Mouse (Mus musculus): ENCODE results near the gene Amfr.

DNA sequence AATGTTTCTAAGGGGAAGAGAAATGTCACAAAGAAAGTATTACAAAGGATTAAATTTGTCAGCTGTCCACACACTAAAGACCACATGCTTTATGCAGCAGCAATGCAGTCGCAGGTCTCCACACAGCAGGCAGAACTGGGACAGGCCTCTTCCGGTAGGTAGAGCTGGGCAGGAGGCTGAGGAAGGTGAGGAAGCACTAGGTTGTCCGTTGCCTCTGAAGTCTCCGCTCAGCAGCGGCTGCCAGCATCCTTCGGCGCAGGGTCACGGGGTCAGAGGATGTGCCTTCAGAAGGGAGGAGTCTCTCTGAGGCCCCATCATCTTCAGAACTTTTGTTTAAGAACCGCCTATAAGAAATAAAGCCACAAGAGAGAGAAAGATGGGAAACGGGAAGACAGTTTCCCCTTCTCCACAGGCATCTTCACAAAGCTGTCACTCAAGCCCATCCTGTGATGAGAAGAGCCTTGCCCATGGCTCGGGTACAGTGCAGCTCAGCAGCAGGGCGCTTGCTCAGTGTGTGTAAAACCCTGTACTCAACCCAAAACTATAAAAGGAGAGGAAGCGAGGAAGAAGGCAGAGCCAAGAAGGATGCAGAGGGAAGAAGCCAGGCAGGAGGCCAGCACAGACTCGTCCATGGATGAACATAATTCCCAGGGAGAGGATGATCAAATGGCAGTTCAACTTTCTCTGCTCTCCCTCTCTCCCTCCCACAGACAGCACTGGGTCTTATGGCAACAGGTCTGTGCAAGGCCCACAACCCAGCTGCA lies 39.5 kb downstream of the Amfr start:
- TF ChIP-seq POLR2A (IDR thresholded peaks at IDR 0.05; ENCODE audit: insufficient read depth, low read depth, low read length): no peak
- TF ChIP-seq CTCF (IDR thresholded peaks at IDR 0.05; ENCODE audit: insufficient read depth, low read depth, low read length): no peak

All from olfactory bulb, adult 2 months (tissue).